In the genomic region with DNA sequence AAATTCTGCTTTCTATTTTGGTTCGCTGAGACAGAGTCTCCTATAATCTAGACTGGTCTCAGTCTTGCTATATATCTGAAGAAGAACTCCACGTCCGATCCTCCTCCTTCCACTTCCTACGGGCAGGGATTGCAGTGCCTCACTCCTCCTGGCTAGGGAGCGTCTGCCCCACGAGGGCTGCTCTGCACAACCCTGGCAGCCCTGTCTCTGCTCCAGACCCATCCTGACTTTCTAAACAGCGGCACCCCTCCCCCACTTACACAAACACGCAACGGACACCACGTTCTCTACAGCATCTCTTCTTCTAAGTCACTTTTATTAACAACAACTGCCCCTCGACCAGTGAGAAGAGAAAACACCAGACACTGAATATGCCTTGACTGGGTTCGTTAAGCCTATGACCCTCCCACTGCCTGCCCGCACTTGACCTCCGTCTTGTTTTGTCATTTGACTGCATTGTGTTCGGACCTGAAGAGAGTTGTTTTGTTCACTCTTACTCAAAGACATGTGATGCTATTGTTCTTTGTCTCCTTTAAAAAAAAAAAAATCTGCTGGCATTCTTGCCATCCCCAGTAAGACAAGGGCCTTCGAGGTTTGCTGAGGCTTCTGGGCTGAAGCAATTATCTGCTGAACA, we compare ENCODE assay signal across 13 mouse cellular contexts.
DNase-seq lines count a peak whose midpoint lies in the region; ATAC-seq and TF ChIP-seq lines count a peak whose summit lies in the region.
"Had no signal": no experiment of that assay in that cellular context is flagged by ENCODE, and none has a peak within 500 bp of the region (broad histone marks: within the 10 kb centered on the region; RNA-seq: fewer than 3 reads in every experiment).

No protein-coding gene starts in this region.

- 55% methylated on average over 16 of the region's 16 CpGs for WGBS in cerebellum, adult 2 months
- 42% methylated on average over 16 of the region's 16 CpGs for WGBS in hindbrain, embryonic 13.5 days
- 38% methylated on average over 16 of the region's 16 CpGs for WGBS in hindbrain, postnatal 0 days
- WGBS in midbrain, embryonic 13.5 days: 46% methylated on average over 16 of the region's 16 CpGs
- WGBS in midbrain, embryonic 14.5 days: 53% methylated on average over 16 of the region's 16 CpGs
- WGBS in neural tube, embryonic 14.5 days: 33% methylated on average over 16 of the region's 16 CpGs

- H3K27ac ChIP-seq in cerebellum, adult 2 months (ENCODE audit: insufficient read depth, low read length): 0 out of 2 replicates have a peak overlapping the region, but pooled peaks have one; percentile 26
- H3K27ac ChIP-seq in hindbrain, embryonic 13.5 days: peak overlapping the region; percentile 10; the same call in 1 of the 2 replicates
- H3K27ac ChIP-seq in hindbrain, postnatal 0 days: no peak overlapping the region
- 0 out of 2 replicates have a peak overlapping the region, but pooled peaks have one; percentile 44 for H3K27ac ChIP-seq in midbrain, embryonic 13.5 days
- no peak overlapping the region for H3K27ac ChIP-seq in midbrain, embryonic 14.5 days (replicated peaks; ENCODE audit: low read depth, low read length)
- H3K27ac ChIP-seq in neural tube, embryonic 14.5 days (ENCODE audit: low read depth, low read length): peak overlapping the region; percentile 22
- H3K27ac ChIP-seq: liver, embryonic 15.5 days had no signal

- DNase-seq in cerebellum, adult 2 months: no peak
- no peak for DNase-seq in cerebellum, adult 9-11 months
- no peak for DNase-seq in hindbrain, postnatal 0 days (ENCODE audit: low spot score)
- DNase-seq in midbrain, embryonic 14.5 days: no peak
- no peak for DNase-seq in thymus, postnatal 36 days
- DNase-seq: adrenal gland, postnatal 10 days; cerebellum, postnatal 14 days had no signal

- no peak for TF ChIP-seq CTCF in cerebellum, adult 2 months (IDR thresholded peaks at IDR 0.05; ENCODE audit: borderline replicate concordance, insufficient read depth, low read depth, low read length)
- TF ChIP-seq CTCF in hindbrain, postnatal 0 days (IDR thresholded peaks at IDR 0.05; ENCODE audit: low read depth): no peak

- H3K36me3 ChIP-seq in hindbrain, embryonic 13.5 days: no peaks in the 10 kb centered on the region
- H3K36me3 ChIP-seq in hindbrain, postnatal 0 days (ENCODE audit: insufficient read depth, low read length): no peaks in the 10 kb centered on the region
- H3K36me3 ChIP-seq in midbrain, embryonic 13.5 days: no peaks in the 10 kb centered on the region
- no peaks in the 10 kb centered on the region for H3K36me3 ChIP-seq in midbrain, embryonic 14.5 days (ENCODE audit: control insufficient read depth, insufficient read depth, low read length)
- no peaks in the 10 kb centered on the region for H3K36me3 ChIP-seq in neural tube, embryonic 14.5 days (ENCODE audit: control insufficient read depth, insufficient read depth, low read length)
- H3K36me3 ChIP-seq: liver, embryonic 15.5 days had no signal

- no peak overlapping the region for H3K4me3 ChIP-seq in cerebellum, adult 2 months (replicated peaks; ENCODE audit: insufficient read depth, low read depth, low read length)
- H3K4me3 ChIP-seq in hindbrain, embryonic 13.5 days: no peak overlapping the region
- H3K4me3 ChIP-seq in hindbrain, postnatal 0 days (ENCODE audit: low read length): no peak overlapping the region
- no peak overlapping the region for H3K4me3 ChIP-seq in midbrain, embryonic 13.5 days (replicated peaks)
- no peak overlapping the region for H3K4me3 ChIP-seq in midbrain, embryonic 14.5 days (replicated peaks; ENCODE audit: low read depth, low read length)
- no peak overlapping the region for H3K4me3 ChIP-seq in neural tube, embryonic 14.5 days (ENCODE audit: low read depth, low read length)
- H3K4me3 ChIP-seq: liver, embryonic 15.5 days had no signal

- no peak for ATAC-seq in hindbrain, embryonic 13.5 days (ENCODE audit: low FRiP score)
- ATAC-seq in hindbrain, postnatal 0 days: no peak
- ATAC-seq in midbrain, embryonic 13.5 days: no peak
- ATAC-seq in midbrain, embryonic 14.5 days (ENCODE audit: low FRiP score, low TSS enrichment): no peak
- peak; percentile 17; the same call in 1 of the 2 replicates for ATAC-seq in neural tube, embryonic 14.5 days (ENCODE audit: low read depth)

- H3K27me3 ChIP-seq in cerebellum, adult 2 months (ENCODE audit: control insufficient read depth, insufficient read depth, low read length): no peaks in the 10 kb centered on the region
- no peaks in the 10 kb centered on the region for H3K27me3 ChIP-seq in hindbrain, embryonic 13.5 days
- no peaks in the 10 kb centered on the region for H3K27me3 ChIP-seq in hindbrain, postnatal 0 days (ENCODE audit: insufficient read depth, low read length)
- peaks cover 8% of the 10 kb centered on the region for H3K27me3 ChIP-seq in midbrain, embryonic 13.5 days
- no peaks in the 10 kb centered on the region for H3K27me3 ChIP-seq in midbrain, embryonic 14.5 days (ENCODE audit: control insufficient read depth, insufficient read depth, low read length)
- H3K27me3 ChIP-seq in neural tube, embryonic 14.5 days (ENCODE audit: control insufficient read depth, insufficient read depth, low read length): no peaks in the 10 kb centered on the region
- H3K27me3 ChIP-seq: liver, embryonic 15.5 days had no signal

- H3K4me1 ChIP-seq in cerebellum, adult 2 months (ENCODE audit: control insufficient read depth, insufficient read depth, low read length): peaks cover 5% of the 10 kb centered on the region; the same call in 1 of the 2 replicates
- H3K4me1 ChIP-seq in hindbrain, embryonic 13.5 days (replicated peaks): peaks cover 41% of the 10 kb centered on the region
- H3K4me1 ChIP-seq in hindbrain, postnatal 0 days (ENCODE audit: insufficient read depth, low read length): peaks cover 3% of the 10 kb centered on the region; the same call in 1 of the 2 replicates
- H3K4me1 ChIP-seq in midbrain, embryonic 13.5 days (replicated peaks): peaks cover 46% of the 10 kb centered on the region
- H3K4me1 ChIP-seq in midbrain, embryonic 14.5 days (ENCODE audit: control insufficient read depth, insufficient read depth, low read length): peaks cover 36% of the 10 kb centered on the region; the same call in 1 of the 2 replicates
- H3K4me1 ChIP-seq in neural tube, embryonic 14.5 days (ENCODE audit: control insufficient read depth, insufficient read depth, low read length): peaks cover 12% of the 10 kb centered on the region

- no peak for TF ChIP-seq POLR2A in cerebellum, adult 2 months (IDR thresholded peaks at IDR 0.05; ENCODE audit: borderline replicate concordance, insufficient read depth, low read length)

- no peaks in the 10 kb centered on the region for H3K9me3 ChIP-seq in hindbrain, embryonic 13.5 days
- no peaks in the 10 kb centered on the region for H3K9me3 ChIP-seq in hindbrain, postnatal 0 days (ENCODE audit: low read length)
- H3K9me3 ChIP-seq in midbrain, embryonic 13.5 days: no peaks in the 10 kb centered on the region
- H3K9me3 ChIP-seq in midbrain, embryonic 14.5 days (ENCODE audit: control insufficient read depth, low read length): no peaks in the 10 kb centered on the region
- no peaks in the 10 kb centered on the region for H3K9me3 ChIP-seq in neural tube, embryonic 14.5 days (ENCODE audit: control insufficient read depth, low read length)
- H3K9me3 ChIP-seq: G1E; liver, embryonic 15.5 days had no signal

- peak overlapping the region; percentile 22; the same call in 1 of the 2 replicates for H3K4me2 ChIP-seq in hindbrain, embryonic 13.5 days
- H3K4me2 ChIP-seq in hindbrain, postnatal 0 days (ENCODE audit: low read depth, low read length): no peak overlapping the region
- no peak overlapping the region for H3K4me2 ChIP-seq in midbrain, embryonic 13.5 days (replicated peaks)
- no peak overlapping the region for H3K4me2 ChIP-seq in midbrain, embryonic 14.5 days (ENCODE audit: low read length)
- H3K4me2 ChIP-seq in neural tube, embryonic 14.5 days (ENCODE audit: low read depth, low read length): peak overlapping the region; percentile 11; the same call in 1 of the 2 replicates
- H3K4me2 ChIP-seq: liver, embryonic 15.5 days; midbrain, embryonic 11.5 days had no signal

- H3K9ac ChIP-seq in hindbrain, embryonic 13.5 days: no peak overlapping the region
- no peak overlapping the region for H3K9ac ChIP-seq in hindbrain, postnatal 0 days (replicated peaks; ENCODE audit: low read length)
- no peak overlapping the region for H3K9ac ChIP-seq in midbrain, embryonic 13.5 days (replicated peaks)
- no peak overlapping the region for H3K9ac ChIP-seq in midbrain, embryonic 14.5 days (replicated peaks; ENCODE audit: low read length)
- no peak overlapping the region for H3K9ac ChIP-seq in neural tube, embryonic 14.5 days (replicated peaks; ENCODE audit: low read depth, low read length)
- H3K9ac ChIP-seq: liver, embryonic 15.5 days had no signal

Comparison
In these comparisons a context has a peak if more than half of its experiments do, and no peak if none do; other contexts are left out.
1. H3K27ac ChIP-seq: peak in cerebellum, adult 2 months (single experiment), hindbrain, embryonic 13.5 days (single experiment), midbrain, embryonic 13.5 days (single experiment) and neural tube, embryonic 14.5 days (single experiment); none in hindbrain, postnatal 0 days (single experiment) and midbrain, embryonic 14.5 days (single experiment).
2. H3K4me2 ChIP-seq: peak in hindbrain, embryonic 13.5 days (single experiment) and neural tube, embryonic 14.5 days (single experiment); none in hindbrain, postnatal 0 days (single experiment), midbrain, embryonic 13.5 days (single experiment) and midbrain, embryonic 14.5 days (single experiment).